Mouse (Mus musculus) liver, adult 2 months (tissue): ENCODE data around the gene Rpl27a.

Source experiments
- CTCF ChIP-seq: fragments of 200-500 bp; IDR thresholded peaks from 2 replicates; pipeline ENCODE4 v1.5.1; 2011; ENCODE audit warnings: low read depth, low read length, control low read depth
- POLR2A ChIP-seq: fragments of 200-500 bp; IDR thresholded peaks from 2 replicates; pipeline ENCODE4 v1.6.1; 2011; ENCODE audit warnings: low read length, control low read depth; ENCODE audit not compliant: insufficient read depth; ENCODE audit errors: extremely low read depth

DNA sequence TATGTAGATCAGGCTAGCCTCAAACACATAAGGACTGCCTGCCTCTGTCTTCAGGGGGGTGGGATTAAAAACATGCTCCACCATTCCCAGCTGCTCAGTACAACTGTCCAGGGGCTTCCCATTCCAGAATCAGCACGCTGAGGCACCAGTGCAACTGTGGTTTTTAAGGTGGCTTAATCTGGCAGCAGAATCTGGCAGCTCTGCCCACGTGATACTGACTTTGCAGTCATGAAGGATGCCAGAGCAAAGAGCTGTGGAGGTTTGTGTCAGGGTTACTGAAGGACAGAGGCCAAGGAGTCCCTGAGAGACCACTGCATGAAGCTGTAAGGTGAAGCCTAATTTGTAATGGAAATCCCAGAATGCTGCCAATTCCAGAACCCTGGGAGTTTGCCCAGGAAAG is 8.1 kb upstream of the Rpl27a start:
- TF ChIP-seq CTCF (no peak), POLR2A (no peak)
